9 mouse cellular contexts compared by ENCODE assay signal in genomic region chr11:74992427-74992987, GRCm38 (mm10).
DNase-seq lines count a peak whose midpoint lies in the region; ATAC-seq and TF ChIP-seq lines count a peak whose summit lies in the region.
"Had no signal": no experiment of that assay in that cellular context is flagged by ENCODE, and none has a peak within 500 bp of the region (broad histone marks: within the 10 kb centered on the region; RNA-seq: fewer than 3 reads in every experiment).

No protein-coding gene starts in this region.

- no peaks in the 10 kb centered on the region for H3K27me3 ChIP-seq in kidney, embryonic 14.5 days (ENCODE audit: control insufficient read depth, insufficient read depth, low read length)
- no peaks in the 10 kb centered on the region for H3K27me3 ChIP-seq in midbrain, embryonic 11.5 days (ENCODE audit: control insufficient read depth, insufficient read depth, low read length)
- no peaks in the 10 kb centered on the region for H3K27me3 ChIP-seq in hindbrain, postnatal 0 days (ENCODE audit: insufficient read depth, low read length)

- TF ChIP-seq POLR2A in embryonic fibroblast, embryonic 13.5 days (IDR thresholded peaks at IDR 0.05; ENCODE audit: low read depth, low read length), result no peak

- TF ChIP-seq CTCF in embryonic fibroblast, embryonic 13.5 days (IDR thresholded peaks at IDR 0.05; ENCODE audit: borderline replicate concordance, insufficient read depth, low read length), result no peak
- TF ChIP-seq CTCF in hindbrain, postnatal 0 days (IDR thresholded peaks at IDR 0.05; ENCODE audit: low read depth), result no peak

- WGBS in kidney, embryonic 14.5 days, result 36% methylated on average over 9 of the region's 9 CpGs
- 93% methylated on average over 9 of the region's 9 CpGs for WGBS in midbrain, embryonic 11.5 days
- 75% methylated on average over 9 of the region's 9 CpGs for WGBS in hindbrain, postnatal 0 days

- H3K27ac ChIP-seq in kidney, embryonic 14.5 days (ENCODE audit: low read depth, low read length), result peak overlapping the region; percentile 89
- peak overlapping the region; percentile 75 for H3K27ac ChIP-seq in embryonic fibroblast, embryonic 13.5 days (ENCODE audit: insufficient read depth, low read length)
- H3K27ac ChIP-seq in midbrain, embryonic 11.5 days (ENCODE audit: low read depth, low read length), result no peak overlapping the region
- H3K27ac ChIP-seq in hindbrain, postnatal 0 days, result no peak overlapping the region

- H3K4me2 ChIP-seq in kidney, embryonic 14.5 days (replicated peaks; ENCODE audit: low read depth, low read length), result no peak overlapping the region
- no peak overlapping the region for H3K4me2 ChIP-seq in midbrain, embryonic 11.5 days
- no peak overlapping the region for H3K4me2 ChIP-seq in hindbrain, postnatal 0 days (ENCODE audit: low read depth, low read length)

- H3K4me3 ChIP-seq in kidney, embryonic 14.5 days (ENCODE audit: low read length), result no peak overlapping the region
- H3K4me3 ChIP-seq in embryonic fibroblast, embryonic 13.5 days (ENCODE audit: insufficient read depth, low read length), result no peak overlapping the region
- H3K4me3 ChIP-seq in midbrain, embryonic 11.5 days (ENCODE audit: low read depth, low read length), result no peak overlapping the region
- H3K4me3 ChIP-seq in hindbrain, postnatal 0 days (ENCODE audit: low read length), result no peak overlapping the region

- peaks cover 8% of the 10 kb centered on the region for H3K36me3 ChIP-seq in kidney, embryonic 14.5 days (ENCODE audit: control insufficient read depth, insufficient read depth, low read length)
- H3K36me3 ChIP-seq in midbrain, embryonic 11.5 days (ENCODE audit: control insufficient read depth, insufficient read depth, low read length), result no peaks in the 10 kb centered on the region; the same call in 1 of the 2 replicates
- H3K36me3 ChIP-seq in hindbrain, postnatal 0 days (ENCODE audit: insufficient read depth, low read length), result peaks cover 15% of the 10 kb centered on the region; the same call in 1 of the 2 replicates

- H3K9me3 ChIP-seq in kidney, embryonic 14.5 days (ENCODE audit: control insufficient read depth, low read length), result no peaks in the 10 kb centered on the region
- no peaks in the 10 kb centered on the region for H3K9me3 ChIP-seq in midbrain, embryonic 11.5 days (ENCODE audit: control insufficient read depth, low read length)
- H3K9me3 ChIP-seq in hindbrain, postnatal 0 days (ENCODE audit: low read length), result no peaks in the 10 kb centered on the region
- H3K9me3 ChIP-seq: G1E had no signal

- no peak for DNase-seq in kidney, postnatal 36 days
- DNase-seq in A20 (ENCODE audit: low read depth, low spot score), result peak; percentile 82
- DNase-seq in left cerebral cortex, adult 8-10 months (ENCODE audit: low spot score in 2 of 2), result peak; percentile 22 to 73
- DNase-seq in midbrain, embryonic 11.5 days (ENCODE audit: low spot score, missing footprints), result no peak
- no peak for DNase-seq in ovary, postnatal 36 days (ENCODE audit: low spot score)
- DNase-seq in hindbrain, postnatal 0 days (ENCODE audit: low spot score), result no peak

- peak; percentile 88 for ATAC-seq in kidney, embryonic 14.5 days (ENCODE audit: low FRiP score, low TSS enrichment)
- no peak for ATAC-seq in midbrain, embryonic 11.5 days (ENCODE audit: low FRiP score)
- ATAC-seq in hindbrain, postnatal 0 days, result no peak

- no peak overlapping the region for H3K9ac ChIP-seq in kidney, embryonic 14.5 days (ENCODE audit: low read depth, low read length)
- H3K9ac ChIP-seq in midbrain, embryonic 11.5 days (ENCODE audit: low read length), result no peak overlapping the region
- no peak overlapping the region for H3K9ac ChIP-seq in hindbrain, postnatal 0 days (replicated peaks; ENCODE audit: low read length)

- peaks cover 14% of the 10 kb centered on the region for H3K4me1 ChIP-seq in kidney, embryonic 14.5 days (ENCODE audit: control insufficient read depth, insufficient read depth, low read length)
- H3K4me1 ChIP-seq in embryonic fibroblast, embryonic 13.5 days (ENCODE audit: control insufficient read depth, insufficient read depth, low read length), result peaks cover 27% of the 10 kb centered on the region
- H3K4me1 ChIP-seq in midbrain, embryonic 11.5 days (ENCODE audit: control insufficient read depth, insufficient read depth, low read length), result no peaks in the 10 kb centered on the region
- no peaks in the 10 kb centered on the region for H3K4me1 ChIP-seq in hindbrain, postnatal 0 days (ENCODE audit: insufficient read depth, low read length)

Comparison
In these comparisons a context has a peak if more than half of its experiments do, and no peak if none do; other contexts are left out.
1. H3K27ac ChIP-seq: peak in kidney, embryonic 14.5 days (single experiment) and embryonic fibroblast, embryonic 13.5 days (single experiment); none in midbrain, embryonic 11.5 days (single experiment) and hindbrain, postnatal 0 days (single experiment).
2. DNase-seq: peak in A20 (single experiment) and left cerebral cortex, adult 8-10 months (2 of 2); none in kidney, postnatal 36 days (0 of 2), midbrain, embryonic 11.5 days (single experiment), ovary, postnatal 36 days (single experiment) and hindbrain, postnatal 0 days (single experiment).